Mouse (Mus musculus) ES-Bruce4 (cell line): ENCODE data around the gene Tnfaip8l1. TPM values are rescaled to one million over a fixed set of nuclear protein-coding genes. Genes with fewer than 3 reads are reported as not detected.

Source experiments
- H3K27ac ChIP-seq: 2 replicates; pipeline ENCODE4 v1.5.1; 2012; ENCODE audit warnings: low read length, inconsistent platforms; ENCODE audit not compliant: insufficient read depth
- H3K27me3 ChIP-seq: 2 replicates; pipeline ENCODE4 v1.6.1; 2012; ENCODE audit warnings: mild to moderate bottlenecking, low read length, inconsistent platforms; ENCODE audit not compliant: control insufficient read depth, poor library complexity, insufficient read depth, severe bottlenecking
- H3K36me3 ChIP-seq: 2 replicates; pipeline ENCODE4 v1.6.1; 2012; ENCODE audit warnings: inconsistent platforms, mild to moderate bottlenecking, low read length, moderate library complexity; ENCODE audit not compliant: control insufficient read depth, poor library complexity, insufficient read depth, severe bottlenecking
- H3K4me1 ChIP-seq: one replicate; pipeline ENCODE4 v1.8.1; 2011; ENCODE audit warnings: low read length; ENCODE audit not compliant: control insufficient read depth, insufficient read depth
- H3K4me3 ChIP-seq: 2 replicates; pipeline ENCODE4 v1.5.1; 2011; ENCODE audit warnings: low read depth, mild to moderate bottlenecking, low read length
- H3K9ac ChIP-seq: 2 replicates; pipeline ENCODE4 v1.6.1; 2012; ENCODE audit warnings: low read depth, mild to moderate bottlenecking, inconsistent platforms; ENCODE audit not compliant: poor library complexity, severe bottlenecking
- H3K9me3 ChIP-seq: replicated peaks from 2 replicates; pipeline ENCODE4 v1.6.1; 2012; ENCODE audit warnings: mild to moderate bottlenecking, low read length, inconsistent platforms; ENCODE audit not compliant: control insufficient read depth, poor library complexity, insufficient read depth, severe bottlenecking
- CTCF ChIP-seq: IDR thresholded peaks from one replicate; pipeline ENCODE4 v1.8.1; 2011; ENCODE audit warnings: low read depth, low read length
- EP300 ChIP-seq: IDR thresholded peaks from 2 replicates; pipeline ENCODE4 v1.6.1; 2011; ENCODE audit warnings: low read depth, low read length; ENCODE audit not compliant: insufficient read depth
- POLR2A ChIP-seq: IDR thresholded peaks from one replicate; pipeline ENCODE4 v1.8.1; 2011; ENCODE audit warnings: low read length; ENCODE audit not compliant: insufficient read depth
- polyA plus RNA-seq: library from polyadenylated mRNA; stranded (reverse); fragments of >200 nt; gene quantifications from 2 replicates; pipeline ENCODE4 v1.2.4, GENCODE M21; 2011; ENCODE audit warnings: low read depth; ENCODE audit not compliant: missing spikeins, insufficient read depth, insufficient read length

Gene Tnfaip8l1
- polyA plus RNA-seq, 1 experiment, result 2.5 TPM

GRCm38 (mm10) chr17:56218377-56219191 lies 56.3 kb downstream of the Tnfaip8l1 start, which contains the start of gene Dpp9:
Gene Dpp9, minus strand, starts transcription at chr17:56218905.
- Histone ChIP-seq H3K9ac (peak within 1 kb of the TSS; percentile 81), H3K9me3 (no peaks in the 10 kb centered on the region), H3K36me3 (no peaks in the 10 kb centered on the region), H3K4me1 (peaks cover 5% of the 10 kb centered on the region), H3K27me3 (no peaks in the 10 kb centered on the region), H3K27ac (no peak within 1 kb of the TSS), H3K4me3 (peak within 1 kb of the TSS; percentile 96)
- TF ChIP-seq POLR2A (no peak), EP300 (0 out of 2 replicates have a peak, but pooled peaks have one; percentile 23), CTCF (no peak)

GRCm38 (mm10) chr17:56219251-56219650 lies 57.0 kb downstream of the Tnfaip8l1 start:
- peak overlapping the region; percentile 96 for H3K4me3 ChIP-seq
- H3K9me3 ChIP-seq, result no peaks in the 10 kb centered on the region
- no peak overlapping the region for H3K27ac ChIP-seq
- H3K36me3 ChIP-seq, result no peaks in the 10 kb centered on the region
- H3K9ac ChIP-seq, result peak overlapping the region; percentile 81
- peaks cover 5% of the 10 kb centered on the region for H3K4me1 ChIP-seq
- TF ChIP-seq EP300 (no peak), POLR2A (no peak), CTCF (no peak)
- H3K27me3 ChIP-seq, result no peaks in the 10 kb centered on the region

- H3K27ac ChIP-seq, result no peak overlapping the region
- 0 out of 2 replicates have a peak overlapping the region, but pooled peaks have one; percentile 96 for H3K4me3 ChIP-seq
- no peaks in the 10 kb centered on the region for H3K27me3 ChIP-seq
- no peaks in the 10 kb centered on the region for H3K36me3 ChIP-seq
- TF ChIP-seq POLR2A, result no peak
- no peak for TF ChIP-seq CTCF
- no peak for TF ChIP-seq EP300
- peaks cover 5% of the 10 kb centered on the region for H3K4me1 ChIP-seq
- H3K9ac ChIP-seq, result no peak overlapping the region
- H3K9me3 ChIP-seq, result no peaks in the 10 kb centered on the region
Measured at GRCm38 (mm10) chr17:56219805-56220204, 57.5 kb downstream of the Tnfaip8l1 start.

Other genes starting within 250 kb of the Tnfaip8l1 start
- 7.5 and 7.8 TPM in 2 replicates for gene Zfp119b, start 213.0 kb upstream of the Tnfaip8l1 start, polyA plus RNA-seq
- not detected in 2 replicates for gene Ebi3, start 209.8 kb upstream of the Tnfaip8l1 start, polyA plus RNA-seq
- gene Yju2, start 203.4 kb upstream of the Tnfaip8l1 start, polyA plus RNA-seq, result 10.7 and 11.0 TPM in 2 replicates
- gene Shd, start 192.0 kb upstream of the Tnfaip8l1 start, polyA plus RNA-seq, result 2.5 and 4.3 TPM in 2 replicates
- gene Fsd1, start 176.0 kb upstream of the Tnfaip8l1 start, polyA plus RNA-seq, result 22.0 and 46.7 TPM in 2 replicates
- 16.7 and 18.1 TPM in 2 replicates for gene Stap2, start 156.9 kb upstream of the Tnfaip8l1 start, polyA plus RNA-seq
- 61.9 and 69.3 TPM in 2 replicates for gene Mpnd, start 156.8 kb upstream of the Tnfaip8l1 start, polyA plus RNA-seq
- 52.3 and 57.0 TPM in 2 replicates for gene Sh3gl1, start 125.8 kb upstream of the Tnfaip8l1 start, polyA plus RNA-seq
- gene Chaf1a, start 122.0 kb upstream of the Tnfaip8l1 start, polyA plus RNA-seq, result 33.6 and 38.5 TPM in 2 replicates
- gene Ubxn6, start 87.4 kb upstream of the Tnfaip8l1 start, polyA plus RNA-seq, result 38.4 and 38.7 TPM in 2 replicates
- 77.5 and 82.8 TPM in 2 replicates for gene Hdgfl2, start 82.8 kb upstream of the Tnfaip8l1 start, polyA plus RNA-seq
- 0.21 and 0.35 TPM in 2 replicates for gene Plin4, start 52.7 kb upstream of the Tnfaip8l1 start, polyA plus RNA-seq
- 0.90 and 1.0 TPM in 2 replicates for gene Plin5, start 44.9 kb upstream of the Tnfaip8l1 start, polyA plus RNA-seq
- gene Lrg1, start 40.5 kb upstream of the Tnfaip8l1 start, polyA plus RNA-seq, result not detected in 2 replicates
- gene Sema6b, start 22.1 kb upstream of the Tnfaip8l1 start, polyA plus RNA-seq, result 2.1 and 2.5 TPM in 2 replicates
- 37.4 and 48.4 TPM in 2 replicates for gene Mydgf, start 21.4 kb downstream of the Tnfaip8l1 start, polyA plus RNA-seq
- gene Dpp9, start 56.4 kb downstream of the Tnfaip8l1 start, polyA plus RNA-seq, result 20.9 and 21.1 TPM in 2 replicates
- 4.9 and 5.4 TPM in 2 replicates for gene Fem1a, start 94.3 kb downstream of the Tnfaip8l1 start, polyA plus RNA-seq
- 4.0 and 4.7 TPM in 2 replicates for gene Ticam1, start 114.3 kb downstream of the Tnfaip8l1 start, polyA plus RNA-seq
- 57.1 and 60.2 TPM in 2 replicates for gene Plin3, start 130.4 kb downstream of the Tnfaip8l1 start, polyA plus RNA-seq
- gene Arrdc5, start 137.8 kb downstream of the Tnfaip8l1 start, polyA plus RNA-seq, result not detected in 2 replicates
- gene Uhrf1, start 140.8 kb downstream of the Tnfaip8l1 start, polyA plus RNA-seq, result 162 and 174 TPM in 2 replicates
- gene Kdm4b, start 163.6 kb downstream of the Tnfaip8l1 start, polyA plus RNA-seq, result 9.5 and 11.5 TPM in 2 replicates